Mouse (Mus musculus) Patski (cell line): Measurements from ENCODE around the gene Kdelr1. TPM values are rescaled to one million over a fixed set of nuclear protein-coding genes. Genes with fewer than 3 reads are reported as not detected.

ENCODE experiments used
- ATAC-seq: fragments of 100-300 bp; one replicate; pipeline ENCODE4 v1.8.0; 2021
- CTCF ChIA-PET: fragments of 350-600 bp; sonication (Branson Sonifier 250); formaldehyde crosslinking; loops from one replicate; lab custom pipeline; 2022; ENCODE audit warnings: inconsistent platforms; lab: Charles Lee
- POLR2A ChIA-PET: fragments of 350-600 bp; sonication (Branson Sonifier 250); formaldehyde crosslinking; loops from one replicate; lab custom pipeline; 2022; ENCODE audit warnings: antibody characterized with exemption, inconsistent platforms; lab: Charles Lee
- DNase-seq: peaks from one replicate; pipeline ENCODE4 v3.0.0-alpha.2; 2011; ENCODE audit warnings: low read depth, low spot score
- H3K27me3 ChIP-seq: fragments of 371-371 bp; one replicate; pipeline ENCODE4 v1.5.1; 2021
- CTCF ChIP-seq: fragments of 100-300 bp; IDR thresholded peaks from one replicate; pipeline ENCODE4 v1.5.1; 2021
- in situ Hi-C: fragments of 300-500 bp; cut with MboI; formaldehyde crosslinking; loops from 3 replicates; pipeline ENCODE4 v1.11.1; 2018; ENCODE audit warnings: low pct_unique_long_range_greater_than_20kb, mixed read lengths
- polyA plus RNA-seq: library from polyadenylated mRNA; unstranded; gene quantifications from one replicate; pipeline ENCODE4 v1.2.3, GENCODE M21; 2021

Kdelr1 gene
- polyA plus RNA-seq: 234 TPM

DNA sequence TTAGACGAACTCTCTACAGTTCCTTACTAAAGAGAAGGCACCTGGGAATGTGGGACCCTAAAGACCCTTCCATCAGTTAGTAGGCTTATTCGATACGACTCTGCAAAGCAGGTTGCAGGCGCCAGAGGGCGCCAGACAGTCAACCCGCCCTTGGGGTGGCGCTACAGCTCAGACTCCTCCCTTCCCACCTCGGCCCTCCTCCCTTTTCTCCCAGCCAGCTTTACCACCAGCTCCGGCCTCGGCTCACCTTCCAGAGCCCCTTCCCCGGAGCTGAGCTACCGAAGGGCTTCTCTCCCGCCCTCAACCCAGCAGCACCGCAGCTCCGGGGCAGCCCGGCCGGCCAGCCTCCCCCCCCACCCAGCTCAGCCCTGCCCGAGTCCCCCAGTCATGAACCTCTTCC, at the start of gene Kdelr1:
Kdelr1 (plus strand) TSS at position 149 of the 400 bp plus-strand sequence.
- DNase-seq (peak; percentile 38), ATAC-seq (peak; percentile 75)
- H3K27me3 ChIP-seq: peaks cover 5% of the 10 kb centered on the region
- ChIA-PET CTCF (interaction anchor here (0.7 to 2.0 kb wide), 18 partner anchors 10 to 135 kb away, joined by 3 to 10 read pairs (median 4); partner anchors contain the start of gene Cyth2), POLR2A (interaction anchor here (0.7 to 1.3 kb wide), 5 partner anchors 11 to 140 kb away, joined by 3 to 6 read pairs (median 3); partner anchors contain the start of gene Cyth2)
- TF ChIP-seq CTCF: no peak
- in situ Hi-C loops: loop anchor here (5.0 to 25.0 kb wide), 2 partner anchors 55 to 140 kb away; no protein-coding TSS in a partner anchor

GRCm38 (mm10) chr7:45824598-45824997, 48.0 kb upstream of the Kdelr1 start, which contains the start of gene Kcnj14:
Gene Kcnj14 (minus strand): TSS chr7:45824782.
- ATAC-seq (peak; percentile 9), DNase-seq (no peak)
- ChIA-PET CTCF (no interaction called here), POLR2A (no interaction called here)
- TF ChIP-seq CTCF: no peak
- no peaks in the 10 kb centered on the region for H3K27me3 ChIP-seq
- in situ Hi-C loops: no loop called here

- no peaks in the 10 kb centered on the region for H3K27me3 ChIP-seq
- no peak for DNase-seq
- TF ChIP-seq CTCF: no peak
- in situ Hi-C loops: no loop called here
- ChIA-PET CTCF (interaction anchor here (1.1 kb wide), 1 partner anchor 25 kb away, joined by 4 read pairs; no protein-coding TSS in a partner anchor), POLR2A (no interaction called here)
- ATAC-seq: no peak
Measured at GRCm38 (mm10) chr7:45826631-45827030, 45.9 kb upstream of the Kdelr1 start.

DNA sequence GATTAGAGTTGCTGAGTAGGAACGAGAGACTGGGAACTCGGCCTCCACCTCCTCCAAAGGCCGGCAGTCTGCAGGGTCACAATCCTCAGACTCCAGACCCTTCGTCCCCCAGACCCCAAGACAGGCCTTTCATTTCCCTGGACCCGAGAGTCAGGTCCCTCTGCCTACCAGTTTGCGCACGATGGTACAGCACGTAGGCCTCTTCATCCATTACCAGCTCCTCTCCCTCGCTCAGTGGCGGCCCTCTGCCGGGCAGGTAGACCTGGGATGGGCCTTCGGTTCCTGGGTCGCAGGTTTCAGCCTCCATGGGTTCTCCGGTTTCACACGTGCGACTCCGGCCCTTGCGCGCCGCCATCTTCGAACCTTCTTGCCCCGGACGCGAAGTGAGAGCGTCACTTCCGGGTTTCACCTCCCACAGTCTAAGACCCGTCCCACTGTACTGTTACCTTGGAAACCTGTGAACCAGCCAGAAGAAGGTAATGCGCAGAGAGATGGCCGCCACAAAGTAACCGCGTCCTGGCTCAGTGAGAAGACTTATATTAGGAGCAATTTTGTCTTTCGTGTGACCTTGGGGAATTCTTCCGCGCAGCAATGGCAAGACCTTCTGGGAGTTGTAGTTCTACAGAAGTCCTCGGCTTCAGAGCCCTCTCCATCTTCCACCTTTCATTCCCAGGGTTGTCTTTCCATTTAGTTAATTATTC, 42.0 kb upstream of the Kdelr1 start, which contains the start of gene Grwd1:
Grwd1 (minus strand) TSS at position 518 of the 701 bp plus-strand sequence.
- in situ Hi-C loops: no loop called here
- ATAC-seq: peak; percentile 57
- peak; percentile 64 for DNase-seq
- CTCF ChIA-PET: interaction anchor here (1.1 to 1.5 kb wide), 3 partner anchors 10 to 42 kb away, joined by 3 to 5 read pairs (median 3); partner anchors contain the start of gene Kdelr1
- no peaks in the 10 kb centered on the region for H3K27me3 ChIP-seq
- no peak for TF ChIP-seq CTCF
- POLR2A ChIA-PET: no interaction called here

DNA sequence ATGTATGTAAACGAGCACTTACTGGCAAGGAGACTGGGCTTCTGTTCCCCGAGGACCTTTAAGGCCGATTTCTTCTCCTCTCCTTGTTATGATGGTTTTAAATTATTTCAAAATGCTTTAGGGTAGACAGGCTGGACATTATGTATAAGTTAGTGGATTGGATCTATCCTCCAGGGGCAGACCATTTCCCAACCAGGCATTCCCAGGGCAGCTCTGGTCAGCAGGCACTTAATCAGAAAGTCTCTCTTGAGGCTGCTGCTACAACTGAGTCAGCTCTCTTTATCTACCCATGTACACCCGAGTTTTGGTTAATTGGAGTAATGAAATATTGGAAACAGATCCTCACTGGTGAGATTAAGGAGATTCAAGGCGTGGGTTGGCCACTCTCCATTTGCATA, 41.4 kb upstream of the Kdelr1 start:
- in situ Hi-C loops: no loop called here
- no peak for TF ChIP-seq CTCF
- CTCF ChIA-PET: interaction anchor here (1.1 kb wide), 1 partner anchor 10 kb away, joined by 3 read pairs; no protein-coding TSS in a partner anchor
- DNase-seq: no peak
- no peaks in the 10 kb centered on the region for H3K27me3 ChIP-seq
- POLR2A ChIA-PET: no interaction called here
- no peak for ATAC-seq

- POLR2A ChIA-PET: no interaction called here
- DNase-seq (no peak), ATAC-seq (no peak)
- CTCF ChIA-PET: no interaction called here
- in situ Hi-C loops: no loop called here
- no peaks in the 10 kb centered on the region for H3K27me3 ChIP-seq
- no peak for TF ChIP-seq CTCF
Measured at GRCm38 (mm10) chr7:45832428-45832827, 40.1 kb upstream of the Kdelr1 start.

GRCm38 (mm10) chr7:45833148-45833790, 39.3 kb upstream of the Kdelr1 start:
- ChIA-PET POLR2A (no interaction called here), CTCF (no interaction called here)
- in situ Hi-C loops: no loop called here
- no peak for TF ChIP-seq CTCF
- DNase-seq (no peak), ATAC-seq (no peak)
- no peaks in the 10 kb centered on the region for H3K27me3 ChIP-seq

DNA sequence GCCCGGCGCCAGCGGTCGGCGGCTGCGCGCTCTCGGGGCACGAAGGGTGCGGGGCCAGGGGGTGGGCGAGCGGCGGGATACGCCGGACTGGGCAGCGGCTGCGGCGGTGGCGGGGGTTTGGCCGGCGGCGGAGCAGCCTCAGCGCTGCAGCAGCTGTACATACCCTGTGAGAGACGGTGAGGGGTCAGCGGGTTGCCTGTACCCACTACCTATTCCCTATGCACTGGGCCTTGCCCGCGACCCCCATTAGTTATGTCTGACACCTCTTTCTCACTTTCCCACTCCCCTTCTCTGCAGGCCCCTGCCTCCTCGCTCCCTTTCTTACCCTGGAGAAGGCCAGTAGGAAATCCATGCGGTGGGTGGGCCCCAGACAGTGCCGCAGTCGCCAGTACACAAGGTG, 38.6 kb upstream of the Kdelr1 start:
- no peak for TF ChIP-seq CTCF
- H3K27me3 ChIP-seq: no peaks in the 10 kb centered on the region
- POLR2A ChIA-PET: no interaction called here
- DNase-seq (no peak), ATAC-seq (no peak)
- in situ Hi-C loops: no loop called here
- CTCF ChIA-PET: no interaction called here

DNA sequence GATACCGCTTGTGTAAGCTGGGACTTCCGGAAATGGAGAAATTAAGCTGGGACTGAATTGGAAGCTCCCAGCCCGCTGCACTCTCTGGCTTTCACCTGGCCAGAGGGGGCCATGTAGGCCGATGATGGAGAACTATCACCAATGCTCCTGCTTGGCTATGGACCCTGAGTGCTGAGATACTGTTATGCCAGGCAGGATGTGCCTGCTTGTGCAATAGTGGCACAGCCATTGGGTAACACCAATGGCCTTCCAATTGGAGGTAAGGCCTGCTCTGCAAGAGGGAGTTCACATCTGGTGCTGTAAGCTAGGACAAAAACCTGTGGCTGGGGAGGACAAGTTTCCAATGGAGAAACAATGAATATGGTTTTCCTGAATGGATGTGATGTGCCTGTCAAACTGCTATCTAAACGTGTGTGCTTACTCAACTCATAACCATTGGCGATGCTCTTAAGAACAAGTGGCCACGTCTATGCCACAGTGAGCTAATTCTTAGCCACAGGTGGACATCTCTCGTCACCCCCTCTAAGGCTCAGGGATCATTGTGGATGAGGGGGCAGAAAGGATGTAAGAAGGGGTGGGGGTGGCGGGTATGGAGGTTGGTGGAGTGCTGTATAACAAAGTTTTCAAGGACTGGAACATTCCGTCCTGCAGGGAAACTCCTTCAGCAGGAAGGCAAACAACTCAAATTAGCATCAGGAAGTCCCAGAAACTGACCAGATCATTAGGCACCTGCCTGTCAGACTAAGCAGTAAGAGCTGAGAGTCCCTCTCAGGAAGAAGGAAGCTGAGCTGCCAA, 29.4 kb upstream of the Kdelr1 start:
- ATAC-seq (no peak), DNase-seq (no peak)
- no peak for TF ChIP-seq CTCF
- in situ Hi-C loops: no loop called here
- H3K27me3 ChIP-seq: no peaks in the 10 kb centered on the region
- ChIA-PET CTCF (no interaction called here), POLR2A (no interaction called here)

GRCm38 (mm10) chr7:45848447-45849027, 24.0 kb upstream of the Kdelr1 start:
- CTCF ChIA-PET: interaction anchor here (1.6 kb wide), 1 partner anchor 50 kb away, joined by 4 read pairs; no protein-coding TSS in a partner anchor
- H3K27me3 ChIP-seq: no peaks in the 10 kb centered on the region
- in situ Hi-C loops: no loop called here
- POLR2A ChIA-PET: no interaction called here
- no peak for TF ChIP-seq CTCF
- no peak for DNase-seq
- no peak for ATAC-seq
